Mouse (Mus musculus) kidney, adult 2 months (tissue): Measurements from ENCODE around the gene Drd2.

Experiments used
- CTCF ChIP-seq: fragments of 200-500 bp; conservative IDR thresholded peaks from 2 replicates; pipeline ENCODE4 v1.5.1; 2011; ENCODE audit warnings: low read depth, mild to moderate bottlenecking, control low read depth, low read length, moderate library complexity, mixed read lengths; ENCODE audit not compliant: insufficient read depth, insufficient read length
- POLR2A ChIP-seq: fragments of 200-500 bp; IDR thresholded peaks from one replicate; pipeline ENCODE4 v1.6.1; 2011; ENCODE audit warnings: low read depth, low read length, control low read depth

- TF ChIP-seq POLR2A (no peak), CTCF (no peak)
These were observed 25.3 kb downstream of the Drd2 start for GRCm38 (mm10) chr9:49365763-49366162.
